Mouse (Mus musculus) stomach, embryonic 15.5 days (tissue): ENCODE data around the gene Vps8. TPM values are rescaled to one million over a fixed set of nuclear protein-coding genes. Genes with fewer than 3 reads are reported as not detected.

ENCODE experiments used
- ATAC-seq: fragments of 200-750 bp; cut with Nextera tagmentation; 2 replicates; pipeline ENCODE4 v1.8.0; 2017; ENCODE audit warnings: low read depth, moderate number of reproducible peaks, moderate TSS enrichment; ENCODE audit not compliant: insufficient read depth, low FRiP score
- H3K27ac ChIP-seq: fragments of 300-500 bp; sonication (generic); 2 replicates; pipeline ENCODE4 v1.5.1; 2015; ENCODE audit warnings: mild to moderate bottlenecking, inconsistent platforms
- H3K27me3 ChIP-seq: fragments of 300-500 bp; sonication (generic); replicated peaks from 2 replicates; pipeline ENCODE4 v1.6.1; 2015; ENCODE audit warnings: inconsistent platforms
- H3K36me3 ChIP-seq: fragments of 300-500 bp; sonication (generic); 2 replicates; pipeline ENCODE4 v1.6.1; 2015; ENCODE audit warnings: inconsistent platforms
- H3K4me1 ChIP-seq: fragments of 300-500 bp; sonication (generic); 2 replicates; pipeline ENCODE4 v1.6.1; 2015; ENCODE audit warnings: inconsistent platforms
- H3K4me2 ChIP-seq: fragments of 300-500 bp; sonication (generic); 2 replicates; pipeline ENCODE4 v1.6.1; 2015; ENCODE audit warnings: mild to moderate bottlenecking, inconsistent platforms
- H3K4me3 ChIP-seq: fragments of 300-500 bp; sonication (generic); replicated peaks from 2 replicates; pipeline ENCODE4 v1.5.1; 2015; ENCODE audit warnings: inconsistent platforms
- H3K9ac ChIP-seq: fragments of 300-500 bp; sonication (generic); 2 replicates; pipeline ENCODE4 v1.6.1; 2015; ENCODE audit warnings: inconsistent platforms
- H3K9me3 ChIP-seq: fragments of 300-500 bp; sonication (generic); 2 replicates; pipeline ENCODE4 v1.6.1; 2016; ENCODE audit warnings: inconsistent platforms
- WGBS: fragments of 180-500 bp; shearing (Covaris S2); methylation state at CpG from one replicate; pipeline ENCODE4 v1.1.7; 2015; 5-methylcytosine and 5-hydroxymethylcytosine counted together
- polyA plus RNA-seq: library from polyadenylated mRNA; unstranded; fragments of >200 nt; fragmentation: Nextera tagmentation; extraction: Ambion mirVana; gene quantifications from 2 replicates; pipeline ENCODE4 v1.2.1, GENCODE M21; 2015

Vps8 gene
- polyA plus RNA-seq, 1 experiment from 2014 or later, result 17.2 TPM

DNA sequence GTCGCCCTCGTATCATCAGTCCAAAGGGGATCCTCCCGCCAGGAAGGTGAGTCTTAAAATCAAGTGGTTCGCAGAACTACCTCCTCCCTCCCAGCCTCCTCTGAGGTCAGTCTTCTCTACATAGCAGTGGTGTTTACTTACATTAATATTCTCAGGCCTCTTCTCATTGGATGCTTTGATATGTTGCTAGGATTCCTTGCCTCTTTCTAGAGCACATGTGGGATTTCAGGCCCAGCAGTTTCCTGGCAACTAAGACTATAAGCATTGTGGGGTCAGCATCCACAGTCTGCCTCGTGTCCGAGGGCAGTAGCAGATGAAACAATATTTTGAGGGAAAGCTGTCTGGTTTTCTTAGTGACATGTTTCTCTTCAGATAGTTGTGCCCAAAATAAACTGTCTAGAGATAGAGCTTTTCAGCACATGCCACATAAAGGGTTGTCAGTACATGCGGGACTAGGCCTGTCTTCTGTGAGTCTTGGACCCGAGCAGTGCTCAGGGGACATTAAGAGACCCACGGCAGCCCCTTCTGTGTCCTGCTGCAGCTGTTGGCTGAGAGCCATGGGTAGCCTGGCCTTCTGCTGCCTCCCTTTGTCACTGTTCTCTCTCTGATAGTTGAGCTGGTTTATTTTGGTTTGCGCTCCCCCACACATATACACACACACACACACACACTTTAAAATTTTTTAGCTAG is 185.4 kb downstream of the Vps8 start:
- no peak for ATAC-seq
- Histone ChIP-seq H3K36me3 (no peaks in the 10 kb centered on the region), H3K9ac (no peak overlapping the region), H3K27ac (no peak overlapping the region), H3K4me2 (no peak overlapping the region), H3K9me3 (no peaks in the 10 kb centered on the region), H3K4me3 (no peak overlapping the region), H3K4me1 (0 out of 2 replicates have a peak, but pooled peaks cover 9% of the 10 kb centered on the region), H3K27me3 (no peaks in the 10 kb centered on the region)
- 63% methylated on average over 10 of the region's 10 CpGs for WGBS

DNA sequence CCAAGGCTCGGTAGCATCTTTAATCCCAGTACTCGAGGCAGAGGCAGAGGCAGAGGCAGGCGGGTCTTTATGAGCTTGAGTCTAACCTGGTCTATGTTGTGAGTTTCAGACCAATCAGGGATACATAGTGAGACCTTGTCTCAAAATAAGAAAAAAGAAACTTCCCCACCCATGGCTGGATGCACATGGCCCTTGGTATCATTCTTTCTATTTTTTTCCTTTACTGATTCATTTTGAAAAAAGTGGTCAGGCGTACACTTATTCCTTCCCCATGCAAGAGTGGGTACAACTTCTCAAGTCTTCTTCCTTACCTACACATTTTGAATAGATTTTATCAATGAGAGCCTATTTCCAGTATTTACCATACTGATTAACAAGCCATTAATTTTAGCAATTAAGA is 187.6 kb downstream of the Vps8 start:
- no peaks in the 10 kb centered on the region for H3K27me3 ChIP-seq
- no peak for ATAC-seq
- H3K27ac ChIP-seq, result no peak overlapping the region
- WGBS, result 92% methylated on average over 4 of the region's 4 CpGs
- no peak overlapping the region for H3K4me3 ChIP-seq
- H3K36me3 ChIP-seq, result no peaks in the 10 kb centered on the region
- H3K4me1 ChIP-seq, result 0 out of 2 replicates have a peak, but pooled peaks cover 9% of the 10 kb centered on the region
- no peaks in the 10 kb centered on the region for H3K9me3 ChIP-seq
- no peak overlapping the region for H3K9ac ChIP-seq
- H3K4me2 ChIP-seq, result no peak overlapping the region

DNA sequence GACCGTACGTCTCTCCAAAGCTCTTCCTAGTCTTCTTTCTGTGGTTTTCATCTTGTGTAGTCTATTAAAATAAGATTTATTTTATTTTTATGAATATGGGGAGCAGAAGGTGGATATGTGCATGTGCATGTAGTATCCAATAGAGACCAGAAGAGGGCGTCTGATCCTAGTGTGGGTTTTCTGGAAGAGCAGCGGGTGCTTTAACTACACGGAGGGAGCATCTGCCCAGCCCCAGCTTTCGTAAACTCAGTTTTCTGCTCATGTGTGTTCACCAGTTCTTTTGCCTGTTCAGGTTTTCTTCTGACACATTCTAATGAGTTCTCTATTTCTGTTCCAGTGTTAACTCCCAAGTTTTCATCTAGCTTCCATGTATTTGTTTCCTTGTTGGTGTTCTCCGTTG is 192.9 kb downstream of the Vps8 start:
- WGBS, result 59% methylated on average over 7 of the region's 7 CpGs
- no peaks in the 10 kb centered on the region for H3K9me3 ChIP-seq
- no peak overlapping the region for H3K9ac ChIP-seq
- H3K4me1 ChIP-seq, result no peaks in the 10 kb centered on the region
- ATAC-seq, result no peak
- H3K4me3 ChIP-seq, result no peak overlapping the region
- H3K27me3 ChIP-seq, result no peaks in the 10 kb centered on the region
- no peak overlapping the region for H3K27ac ChIP-seq
- H3K36me3 ChIP-seq, result no peaks in the 10 kb centered on the region
- no peak overlapping the region for H3K4me2 ChIP-seq

DNA sequence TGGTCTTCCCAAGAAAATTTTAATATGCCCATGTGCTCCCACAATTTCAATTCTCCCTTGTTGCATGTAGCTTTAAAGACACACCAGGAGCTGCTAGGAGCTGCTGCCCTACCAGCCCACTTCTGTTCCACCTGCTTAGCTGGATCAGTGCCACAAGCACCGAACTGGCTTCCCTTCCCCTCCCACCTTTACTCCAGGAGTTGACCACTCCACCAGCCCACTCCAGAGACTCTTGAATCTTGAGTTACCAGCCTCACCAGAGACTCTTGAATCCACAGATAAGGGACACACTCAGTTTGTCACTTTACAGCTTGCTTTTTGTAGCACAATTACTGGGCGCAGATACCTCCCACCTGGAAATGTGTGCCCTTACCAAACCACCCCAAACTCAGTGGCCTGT is 197.7 kb downstream of the Vps8 start:
- no peak overlapping the region for H3K27ac ChIP-seq
- H3K4me1 ChIP-seq, result no peaks in the 10 kb centered on the region
- H3K4me3 ChIP-seq, result no peak overlapping the region
- 73% methylated on average over 2 of the region's 2 CpGs for WGBS
- H3K27me3 ChIP-seq, result no peaks in the 10 kb centered on the region
- H3K36me3 ChIP-seq, result no peaks in the 10 kb centered on the region
- H3K4me2 ChIP-seq, result no peak overlapping the region
- no peak overlapping the region for H3K9ac ChIP-seq
- ATAC-seq, result no peak
- H3K9me3 ChIP-seq, result no peaks in the 10 kb centered on the region

DNA sequence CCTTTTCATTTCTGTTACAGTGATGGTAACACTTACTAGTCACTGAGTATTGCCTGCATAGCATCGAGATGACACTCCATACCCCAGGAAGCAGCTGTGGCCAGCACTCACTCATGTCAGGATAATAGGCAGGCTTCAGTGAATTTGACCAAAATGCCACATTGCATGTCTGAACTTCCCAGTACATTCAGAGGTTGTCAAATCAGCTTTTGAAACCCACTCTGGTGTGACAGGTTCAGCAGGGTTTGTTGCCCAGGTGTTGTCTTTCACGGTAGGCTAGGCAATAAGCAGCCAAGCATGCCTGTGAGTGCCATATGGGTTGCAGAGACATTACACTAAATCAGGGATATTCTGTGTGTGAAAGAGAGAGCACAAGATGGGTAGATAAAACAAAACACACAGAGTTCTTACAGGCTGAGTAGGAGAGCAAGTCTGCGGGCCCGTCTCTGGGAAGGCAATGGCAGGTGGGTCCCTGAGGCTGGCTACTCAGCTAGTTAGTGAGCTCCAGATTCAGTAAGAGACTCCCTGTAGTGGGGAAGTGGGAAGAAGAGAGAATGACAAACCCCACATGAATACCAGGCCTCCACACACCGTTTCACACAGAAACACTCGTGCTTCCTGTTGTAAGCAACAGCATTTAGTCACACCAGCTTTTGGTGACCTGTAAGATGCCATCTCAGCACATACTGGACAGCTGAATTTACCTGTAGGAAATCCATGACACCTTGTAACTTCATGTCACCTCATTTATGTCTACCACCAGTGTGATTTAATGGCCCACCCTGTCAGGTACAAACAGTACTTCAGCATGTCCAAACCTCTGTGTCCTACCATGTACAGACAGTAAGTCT is 203.1 kb downstream of the Vps8 start:
- no peaks in the 10 kb centered on the region for H3K4me1 ChIP-seq
- no peak overlapping the region for H3K4me3 ChIP-seq
- H3K36me3 ChIP-seq, result no peaks in the 10 kb centered on the region
- H3K27me3 ChIP-seq, result no peaks in the 10 kb centered on the region
- H3K4me2 ChIP-seq, result no peak overlapping the region
- H3K9me3 ChIP-seq, result no peaks in the 10 kb centered on the region
- no peak overlapping the region for H3K27ac ChIP-seq
- 72% methylated on average over 6 of the region's 6 CpGs for WGBS
- ATAC-seq, result no peak
- no peak overlapping the region for H3K9ac ChIP-seq

DNA sequence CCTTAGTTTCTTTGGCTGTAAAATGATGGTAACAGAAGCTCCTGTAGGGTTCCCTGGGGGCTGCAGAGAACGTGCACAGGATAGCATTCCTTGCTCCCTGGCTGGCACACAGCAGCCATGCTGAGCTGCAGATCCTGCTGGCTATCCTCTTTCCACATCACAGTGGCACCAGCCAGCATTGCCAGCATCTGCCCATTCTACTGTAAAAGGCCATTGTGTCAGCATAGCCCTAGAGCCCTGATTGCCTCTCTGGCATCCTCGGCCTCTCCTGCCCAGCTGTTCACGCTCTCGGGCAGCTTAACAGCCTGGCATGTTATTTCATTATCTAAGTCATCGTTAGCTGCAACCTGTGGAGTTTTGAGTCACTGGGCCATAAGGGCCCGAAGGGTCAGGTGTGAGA is 204.3 kb downstream of the Vps8 start:
- no peak for ATAC-seq
- Histone ChIP-seq H3K4me2 (no peak overlapping the region), H3K9me3 (no peaks in the 10 kb centered on the region)

DNA sequence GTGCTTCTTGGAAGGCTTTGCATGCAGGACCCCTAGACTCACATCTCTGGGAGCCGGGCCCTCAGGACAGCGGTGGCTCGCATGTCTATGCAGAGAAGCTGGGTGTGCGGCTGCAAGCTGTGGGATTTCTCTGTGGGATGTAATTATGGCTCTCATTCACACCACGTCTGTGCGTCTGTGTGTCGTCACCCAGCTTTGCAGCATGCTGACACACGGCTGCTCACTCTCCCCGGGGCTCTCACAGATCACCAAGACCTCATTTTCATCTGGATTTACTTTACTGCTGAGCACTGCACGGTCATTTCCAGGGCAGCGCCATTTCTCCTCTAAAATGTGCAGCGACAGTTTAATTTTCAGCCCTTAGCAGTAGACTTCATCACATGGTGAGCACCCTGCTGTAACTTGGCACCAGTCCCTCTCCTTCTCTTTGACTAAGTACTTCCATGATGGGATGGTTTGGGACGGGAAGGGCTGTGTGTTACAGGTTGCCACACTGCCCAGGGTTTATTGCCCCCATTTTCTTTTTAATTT is 205.2 kb downstream of the Vps8 start:
- ATAC-seq, result no peak
- no peaks in the 10 kb centered on the region for H3K9me3 ChIP-seq
- H3K4me2 ChIP-seq, result no peak overlapping the region
- 63% methylated on average over 13 of the region's 13 CpGs for WGBS
- no peak overlapping the region for H3K9ac ChIP-seq
- H3K27me3 ChIP-seq, result no peaks in the 10 kb centered on the region
- no peaks in the 10 kb centered on the region for H3K36me3 ChIP-seq
- no peak overlapping the region for H3K27ac ChIP-seq
- H3K4me1 ChIP-seq, result no peaks in the 10 kb centered on the region
- no peak overlapping the region for H3K4me3 ChIP-seq

More for the DNA sequence above, 204.3 kb downstream of the Vps8 start:
- Histone ChIP-seq H3K4me3 (no peak overlapping the region), H3K4me1 (no peaks in the 10 kb centered on the region), H3K27ac (no peak overlapping the region), H3K36me3 (no peaks in the 10 kb centered on the region), H3K9ac (no peak overlapping the region), H3K27me3 (no peaks in the 10 kb centered on the region)
- 82% methylated on average over 6 of the region's 6 CpGs for WGBS

DNA sequence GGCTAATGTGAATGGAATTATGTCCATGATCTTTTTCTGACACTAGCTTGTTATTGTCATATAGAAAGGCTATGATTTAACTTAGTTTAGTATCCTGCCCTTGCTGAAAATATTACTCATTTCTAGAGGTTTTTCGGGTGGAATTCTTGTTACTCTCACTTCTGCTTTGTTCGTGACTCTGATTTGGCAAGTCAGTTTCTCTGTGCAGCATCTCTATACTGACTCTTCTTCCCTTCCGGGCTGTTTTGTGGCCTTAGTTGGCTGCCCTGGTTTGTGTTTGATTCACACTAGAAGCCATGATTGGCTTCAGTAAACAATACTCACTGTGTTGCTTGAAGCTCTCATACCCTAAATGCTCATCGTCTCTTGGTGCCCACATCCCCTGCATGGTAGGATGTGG is 207.7 kb downstream of the Vps8 start:
- H3K4me1 ChIP-seq, result no peaks in the 10 kb centered on the region
- no peak overlapping the region for H3K27ac ChIP-seq
- H3K9me3 ChIP-seq, result no peaks in the 10 kb centered on the region
- no peaks in the 10 kb centered on the region for H3K27me3 ChIP-seq
- H3K4me3 ChIP-seq, result no peak overlapping the region
- ATAC-seq, result no peak
- H3K36me3 ChIP-seq, result no peaks in the 10 kb centered on the region
- no peak overlapping the region for H3K9ac ChIP-seq
- WGBS, result 85% methylated on average over 4 of the region's 4 CpGs
- no peak overlapping the region for H3K4me2 ChIP-seq

DNA sequence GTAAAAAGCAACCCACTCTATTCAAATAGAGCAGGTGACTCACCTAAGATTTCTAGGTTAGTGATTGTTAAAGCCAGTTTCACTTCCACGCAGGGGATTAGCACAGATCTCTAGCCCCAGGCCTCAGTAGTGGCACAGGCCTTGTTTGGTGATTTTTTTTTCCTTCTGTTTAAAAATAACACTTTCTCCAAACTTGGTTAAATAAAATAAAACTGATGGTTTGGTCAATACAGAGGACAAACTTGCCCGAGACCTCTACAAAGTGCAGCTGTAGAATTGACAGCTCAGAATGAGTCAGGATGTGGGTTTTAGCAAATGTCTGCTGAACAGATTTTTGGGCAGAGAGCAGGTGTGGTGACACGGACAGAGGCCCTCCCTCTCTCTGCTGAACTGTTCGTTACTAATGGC is 208.9 kb downstream of the Vps8 start:
- no peaks in the 10 kb centered on the region for H3K36me3 ChIP-seq
- WGBS, result 54% methylated on average over 4 of the region's 4 CpGs
- ATAC-seq, result no peak
- no peaks in the 10 kb centered on the region for H3K9me3 ChIP-seq
- no peaks in the 10 kb centered on the region for H3K27me3 ChIP-seq
- no peak overlapping the region for H3K4me3 ChIP-seq
- no peak overlapping the region for H3K27ac ChIP-seq
- no peaks in the 10 kb centered on the region for H3K4me1 ChIP-seq
- H3K9ac ChIP-seq, result no peak overlapping the region
- H3K4me2 ChIP-seq, result no peak overlapping the region

DNA sequence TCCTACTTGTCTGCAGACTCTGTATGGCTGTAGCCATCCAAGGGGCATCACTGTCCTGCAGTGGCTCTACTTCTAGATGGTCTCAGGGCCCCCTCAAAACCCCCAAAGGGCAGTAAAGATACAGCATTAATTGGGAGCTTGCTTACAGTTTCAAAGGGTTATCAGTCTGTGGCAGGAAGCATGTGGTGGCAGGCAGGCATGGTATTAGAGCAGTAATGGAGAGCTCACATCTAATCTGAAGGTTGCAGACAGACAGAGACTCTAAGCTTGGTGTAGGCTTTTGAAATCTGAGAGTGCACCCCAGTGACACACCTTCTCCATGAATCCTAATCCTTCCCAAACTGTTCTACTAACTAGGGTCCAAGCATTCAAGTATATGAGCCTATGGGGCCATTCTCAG is 211.5 kb downstream of the Vps8 start:
- no peaks in the 10 kb centered on the region for H3K27me3 ChIP-seq
- no peaks in the 10 kb centered on the region for H3K4me1 ChIP-seq
- no peak for ATAC-seq
- no peak overlapping the region for H3K9ac ChIP-seq
- no peak overlapping the region for H3K4me2 ChIP-seq
- H3K27ac ChIP-seq, result no peak overlapping the region
- no peaks in the 10 kb centered on the region for H3K9me3 ChIP-seq
- no peak overlapping the region for H3K4me3 ChIP-seq
- H3K36me3 ChIP-seq, result no peaks in the 10 kb centered on the region

DNA sequence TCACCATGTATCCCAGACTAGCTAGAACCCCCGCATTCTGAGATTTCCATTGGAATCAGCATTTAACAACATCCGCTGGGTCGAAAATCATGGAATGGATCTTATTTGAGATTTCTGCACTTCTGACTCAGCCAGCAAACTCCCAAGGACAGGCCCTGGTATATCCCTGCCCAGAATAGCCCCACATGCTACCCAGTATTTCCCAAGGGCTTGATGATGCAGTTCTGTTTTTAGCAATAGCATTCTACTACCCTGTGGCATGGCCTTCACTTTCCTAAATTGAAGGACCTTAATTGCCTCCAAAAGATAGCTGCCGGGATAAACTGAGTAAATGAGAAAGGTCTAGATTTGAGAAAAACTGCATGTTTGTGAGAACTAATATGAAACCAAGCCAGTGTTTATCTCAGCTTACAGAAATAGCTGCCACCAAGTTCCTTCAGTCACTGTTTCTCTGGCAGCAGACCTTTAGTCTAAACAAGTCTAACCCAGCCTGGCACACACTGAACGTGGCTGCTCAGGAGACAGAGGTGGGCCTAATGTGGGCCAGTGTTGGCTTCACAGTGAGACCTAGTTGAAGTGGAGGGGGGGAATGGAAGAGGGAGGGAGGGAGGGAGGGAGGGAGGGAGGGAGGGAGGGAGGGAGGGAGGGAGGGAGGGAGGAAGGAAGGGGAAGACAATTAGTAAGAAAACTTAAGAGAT is 213.4 kb downstream of the Vps8 start:
- H3K27me3 ChIP-seq, result no peaks in the 10 kb centered on the region
- no peak overlapping the region for H3K27ac ChIP-seq
- H3K9me3 ChIP-seq, result no peaks in the 10 kb centered on the region
- H3K4me1 ChIP-seq, result no peaks in the 10 kb centered on the region
- no peaks in the 10 kb centered on the region for H3K36me3 ChIP-seq
- WGBS, result 78% methylated on average over 5 of the region's 5 CpGs
- ATAC-seq, result no peak
- H3K4me2 ChIP-seq, result no peak overlapping the region
- H3K4me3 ChIP-seq, result no peak overlapping the region
- H3K9ac ChIP-seq, result no peak overlapping the region
